Mouse (Mus musculus) neural tube, postnatal 0 days (tissue): ENCODE measurements around the gene D6Wsu163e. TPM values are rescaled to one million over a fixed set of nuclear protein-coding genes. Genes with fewer than 3 reads are reported as not detected.

Source experiments
- polyA plus RNA-seq: library from polyadenylated mRNA; unstranded; fragments of >200 nt; fragmentation: Nextera tagmentation; extraction: Ambion mirVana; gene quantifications from 2 replicates; pipeline ENCODE4 v1.2.1, GENCODE M21; 2015

Gene D6Wsu163e
- 27.6 and 32.8 TPM in 2 replicates for polyA plus RNA-seq

DNA sequence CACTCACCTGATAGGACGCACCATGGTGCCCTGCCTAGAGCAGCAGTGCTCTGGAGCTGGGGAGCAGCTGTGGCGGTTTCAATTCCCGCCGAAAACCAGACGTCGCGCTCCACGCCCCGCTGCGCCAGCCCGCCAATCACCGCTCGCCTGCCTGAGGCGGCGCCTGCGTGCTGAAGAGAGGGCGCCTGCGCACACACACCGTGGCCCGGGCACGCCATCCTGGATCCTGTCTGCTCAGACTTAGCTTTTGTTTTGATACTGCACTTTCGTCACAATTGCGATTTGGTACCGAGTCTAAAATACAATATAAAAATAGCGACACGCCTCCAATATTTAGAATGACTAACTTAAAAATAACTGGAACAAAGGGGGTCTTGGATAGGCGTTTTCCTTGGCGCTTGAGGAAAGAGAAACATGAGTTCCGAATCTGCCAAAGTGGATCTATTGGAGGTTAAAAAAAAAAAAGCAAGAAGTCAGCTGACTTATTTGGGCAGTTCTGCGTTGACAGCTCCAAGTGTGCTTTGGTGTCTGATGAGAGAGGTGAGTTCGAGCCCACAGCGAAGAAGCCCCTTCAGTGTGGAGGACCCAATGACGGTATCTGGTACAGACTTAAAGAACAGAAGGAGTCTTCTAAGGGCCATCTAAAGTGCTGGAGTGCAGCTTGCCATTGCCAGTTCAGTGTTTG lies at the start of gene D6Wsu163e, which contains the start of gene Rad51ap1:
TSS of gene D6Wsu163e (plus strand) at position 476 of the 685 bp plus-strand sequence.
TSS of gene Rad51ap1 (minus strand) at position 101 of the 685 bp plus-strand sequence.

DNA sequence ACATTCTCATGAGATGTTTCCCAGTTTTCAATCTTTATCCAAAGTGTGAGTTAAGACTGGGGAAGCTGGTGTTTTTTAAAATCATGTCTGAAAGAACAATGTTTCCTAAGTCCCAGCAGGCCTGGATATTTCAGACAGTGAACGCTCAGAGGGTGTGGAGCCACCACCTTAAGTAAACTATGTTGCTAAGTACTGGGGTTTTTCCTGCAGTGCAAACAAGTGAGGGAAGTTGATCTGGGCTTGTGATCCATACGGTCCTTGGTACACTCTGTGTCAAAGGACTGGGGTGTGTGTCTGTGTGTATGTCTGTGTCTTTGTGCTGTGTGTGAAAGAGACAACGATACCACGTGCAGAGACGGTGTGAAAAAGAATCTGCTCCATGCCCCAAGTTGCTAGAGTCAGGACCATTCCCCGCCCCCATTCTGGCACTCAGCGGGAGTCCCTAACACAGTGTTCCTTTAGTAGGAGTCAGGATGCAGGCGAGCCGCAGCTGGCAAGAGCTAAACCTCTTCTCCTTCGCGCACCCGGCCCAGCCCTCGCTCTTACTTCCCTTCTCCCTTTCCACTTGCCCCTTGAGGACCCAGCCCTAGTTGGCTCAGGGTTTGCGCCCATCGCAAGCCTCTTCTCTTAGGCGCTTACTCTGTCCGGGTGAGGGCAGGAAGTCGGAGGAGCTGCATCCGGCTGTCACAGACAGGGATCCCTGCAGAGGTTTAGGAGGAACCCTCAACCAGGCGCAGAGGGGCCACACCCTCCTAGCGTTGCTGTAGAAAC lies 18.5 kb upstream of the D6Wsu163e start, which contains the start of gene Dyrk4:
TSS of gene Dyrk4 (minus strand) at position 729 of the 771 bp plus-strand sequence.

GRCm38 (mm10) chr6:127014906-127015770 lies 75.4 kb downstream of the D6Wsu163e start, which contains the start of gene Fgf6:
Gene Fgf6 (plus strand): TSS chr6:127015586.

Other genes starting within 250 kb of the D6Wsu163e start
- gene Kcna6, start 199.3 kb upstream of the D6Wsu163e start, polyA plus RNA-seq: 26.0 and 31.1 TPM in 2 replicates
- 242 and 262 TPM in 2 replicates for gene Ndufa9, start 90.8 kb upstream of the D6Wsu163e start, polyA plus RNA-seq
- 0.10 TPM in 1 of 2 replicates, not detected in the other for gene Akap3, start 86.9 kb upstream of the D6Wsu163e start, polyA plus RNA-seq
- gene Dyrk4, start 18.1 kb upstream of the D6Wsu163e start, polyA plus RNA-seq: 0.19 and 0.29 TPM in 2 replicates
- 6.1 and 9.2 TPM in 2 replicates for gene Rad51ap1, start 375 bp upstream of the D6Wsu163e start, polyA plus RNA-seq
- gene Fgf6, start 75.6 kb downstream of the D6Wsu163e start, polyA plus RNA-seq: 0.03 TPM in 1 of 2 replicates, not detected in the other
- gene Fgf23, start 132.9 kb downstream of the D6Wsu163e start, polyA plus RNA-seq: 0.40 and 0.57 TPM in 2 replicates
- 4.9 and 7.2 TPM in 2 replicates for gene Tigar, start 169.6 kb downstream of the D6Wsu163e start, polyA plus RNA-seq
- gene Ccnd2, start 212.2 kb downstream of the D6Wsu163e start, polyA plus RNA-seq: 145 and 159 TPM in 2 replicates